Mouse (Mus musculus) gastrocnemius, adult 2 months (tissue): ENCODE measurements around the gene Sec16a. TPM values are rescaled to one million over a fixed set of nuclear protein-coding genes. Genes with fewer than 3 reads are reported as not detected.
A peak's percentile ranks its signal among the peaks of the same experiment; 100 is the strongest.

Experiments used
- DNase-seq: peaks from one replicate; pipeline ENCODE4 v3.0.0; 2022
- H3K27ac ChIP-seq: fragments of 200-600 bp; 2 replicates; pipeline ENCODE4 v1.8.1; 2022; ENCODE audit warnings: mild to moderate bottlenecking
- H3K4me3 ChIP-seq: fragments of 200-600 bp; 2 replicates; pipeline ENCODE4 v1.8.1; 2022; ENCODE audit warnings: mild to moderate bottlenecking, moderate library complexity
- CTCF ChIP-seq: fragments of 200-600 bp; IDR thresholded peaks from 2 replicates; pipeline ENCODE4 v1.8.1; 2022; ENCODE audit warnings: antibody characterized with exemption, mild to moderate bottlenecking, moderate library complexity
- intact Hi-C: fragments of 180-260 bp; cut with DNase I; formaldehyde crosslinking; loops from one replicate; pipeline ENCODE4 v1.15.1; 2025
- microRNA-seq: library from miRNA; unstranded; fragments of <30 nt; microRNA quantifications from one replicate; pipeline ENCODE4 v1.2.0, GENCODE M21; 2021
- total RNA-seq, 2 experiments: library from RNA; stranded (reverse); gene quantifications; 2 replicates each; pipeline ENCODE4 v1.2.3; 2021

Gene Sec16a
- total RNA-seq, 2 experiments from 2014 or later = 27.2 to 30.4 TPM

DNA sequence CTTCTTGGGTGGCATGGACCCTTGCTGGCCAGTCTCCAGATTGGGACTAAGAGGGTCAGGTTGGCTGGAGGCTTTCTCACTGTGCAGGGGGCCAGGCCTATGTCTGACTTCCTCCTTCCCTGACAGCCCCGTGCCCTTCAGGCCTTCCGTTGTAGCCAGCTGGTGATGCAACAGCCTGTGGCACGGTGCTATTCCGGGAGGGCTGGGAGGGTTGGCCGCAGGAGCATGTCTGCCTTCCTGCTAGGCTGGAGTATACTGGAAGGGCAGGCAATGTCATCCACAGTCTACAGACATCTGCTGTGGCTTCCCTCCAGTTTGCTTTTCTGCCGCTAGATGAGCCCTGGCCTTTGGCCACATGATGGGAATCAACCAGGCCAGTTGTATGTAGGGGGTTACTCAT lies 85.0 kb downstream of the Sec16a start:
- intact Hi-C loops = no loop called here
- H3K4me3 ChIP-seq = peak overlapping the region; percentile 45
- peak overlapping the region; percentile 87 for H3K27ac ChIP-seq
- no peak for TF ChIP-seq CTCF
- DNase-seq = peak; percentile 80

Small RNAs within 50 kb of the gene (microRNA-seq; reads per million reads assigned to microRNA genes)
- not detected for gene Mir6996

Other genes with a start within 250 kb of the Sec16a start
- gene Lhx3, start 236.9 kb downstream of the Sec16a start, total RNA-seq = not detected
- 1 to 10 TPM; 3.0 to 3.9 TPM for gene Qsox2, start 207.7 kb downstream of the Sec16a start, total RNA-seq
- not detected for gene Ccdc187, start 150.7 kb downstream of the Sec16a start, total RNA-seq
- gene Gpsm1, start 129.7 kb downstream of the Sec16a start, total RNA-seq = 1 to 10 TPM; 2.3 to 2.6 TPM
- 10 to 100 TPM; 18.0 to 22.7 TPM for gene Dnlz, start 93.1 kb downstream of the Sec16a start, total RNA-seq
- gene Card9, start 84.3 kb downstream of the Sec16a start, total RNA-seq = 1 to 10 TPM; 1.1 to 1.2 TPM
- gene Snapc4, start 64.6 kb downstream of the Sec16a start, total RNA-seq = 1 to 10 TPM; 7.5 to 8.6 TPM
- gene Entr1, start 55.9 kb downstream of the Sec16a start, total RNA-seq = 10 to 100 TPM; 25.2 to 33.1 TPM
- 100 to 1,000 TPM; 133 to 141 TPM for gene Pmpca, start 55.9 kb downstream of the Sec16a start, total RNA-seq
- gene Inpp5e, start 36.0 kb downstream of the Sec16a start, total RNA-seq = 1 to 10 TPM; 7.9 to 9.3 TPM
- 10 to 100 TPM in 1 of 2 experiments, 1 to 10 TPM in 1; 6.9 to 11.9 TPM for gene Notch1, start 71.4 kb upstream of the Sec16a start, total RNA-seq
- gene Egfl7, start 134.8 kb upstream of the Sec16a start, total RNA-seq = 10 to 100 TPM; 34.4 to 53.7 TPM
- gene Gm20532, start 141.4 kb upstream of the Sec16a start, total RNA-seq = not detected
- 1 to 10 TPM; 2.8 to 7.3 TPM for gene Agpat2, start 159.2 kb upstream of the Sec16a start, total RNA-seq
- 1 to 10 TPM; 1.0 to 2.3 TPM for gene Fam69b, start 183.2 kb upstream of the Sec16a start, total RNA-seq
- not detected for gene Lcn4, start 226.1 kb upstream of the Sec16a start, total RNA-seq